Mouse (Mus musculus): Measurements from ENCODE around the gene Cybc1.

GRCm38 (mm10) chr11:121278011-121278410 is 48.9 kb upstream of the Cybc1 start:
- no peak for TF ChIP-seq POLR2A (IDR thresholded peaks at IDR 0.05; ENCODE audit: control insufficient read depth, extremely low read depth, insufficient read depth, low read length, poor library complexity)
- no peak for TF ChIP-seq CTCF (IDR thresholded peaks at IDR 0.05; ENCODE audit: borderline replicate concordance, control insufficient read depth, extremely low read depth, insufficient read depth, low read length, poor library complexity)

Measured in thymus, adult 2 months (tissue).